Mouse (Mus musculus): ENCODE results near the gene Atp6v0d1. TPM values are rescaled to one million over a fixed set of nuclear protein-coding genes. Genes with fewer than 3 reads are reported as not detected.

Gene Atp6v0d1
- total and polyA plus RNA-seq, 3 experiments, result 37.0 to 178 (median 118) TPM

- peaks cover 70% of the 10 kb centered on the region for H3K27me3 ChIP-seq (ENCODE audit: insufficient read depth, low read length)
- no peak for TF ChIP-seq GATA2 (IDR thresholded peaks at IDR 0.05; ENCODE audit: borderline replicate concordance, low read depth, low read length)
- no peak overlapping the region for H3K4me3 ChIP-seq (ENCODE audit: low read depth, low read length)
- no peak for DNase-seq (ENCODE audit: low spot score)
- no peaks in the 10 kb centered on the region for H3K36me3 ChIP-seq (replicated peaks)
- H3K4me1 ChIP-seq (ENCODE audit: insufficient read depth, low read depth, low read length), result no peaks in the 10 kb centered on the region
- no peaks in the 10 kb centered on the region for H3K9me3 ChIP-seq (replicated peaks)
- no peak for ATAC-seq (ENCODE audit: extremely low read depth, insufficient number of reproducible peaks, low FRiP score, poor library complexity, severe bottlenecking)
These were observed 90.1 kb downstream of the Atp6v0d1 start for GRCm38 (mm10) chr8:105475742-105476141.

- no peak for TF ChIP-seq GATA2 (IDR thresholded peaks at IDR 0.05; ENCODE audit: borderline replicate concordance, low read depth, low read length)
- no peak for TF ChIP-seq POLR2AphosphoS5 (IDR thresholded peaks at IDR 0.05; ENCODE audit: insufficient replicate concordance, low read depth, low read length)
- no peak for TF ChIP-seq CTCF (IDR thresholded peaks at IDR 0.05; ENCODE audit: low read depth, low read length)
- no peak for TF ChIP-seq TAL1 (conservative IDR thresholded peaks at IDR 0.05; ENCODE audit: low read depth, low read length)
- no peak for TF ChIP-seq GATA1 (IDR thresholded peaks at IDR 0.05; ENCODE audit: borderline replicate concordance, low read length)
- H3K9me3 ChIP-seq (replicated peaks), result no peaks in the 10 kb centered on the region
- DNase-seq (ENCODE audit: low spot score) (no peak), ATAC-seq (ENCODE audit: extremely low read depth, insufficient number of reproducible peaks, low FRiP score, poor library complexity, severe bottlenecking) (no peak)
- H3K4me1 ChIP-seq (ENCODE audit: insufficient read depth, low read depth, low read length), result no peaks in the 10 kb centered on the region
- peaks cover 70% of the 10 kb centered on the region for H3K27me3 ChIP-seq (ENCODE audit: insufficient read depth, low read length)
- H3K36me3 ChIP-seq (replicated peaks), result no peaks in the 10 kb centered on the region
- H3K4me3 ChIP-seq (ENCODE audit: low read depth, low read length), result no peak overlapping the region
These were observed 90.6 kb downstream of the Atp6v0d1 start for GRCm38 (mm10) chr8:105475254-105475653.

GRCm38 (mm10) chr8:105474680-105475079 is 91.2 kb downstream of the Atp6v0d1 start:
- Histone ChIP-seq H3K4me3 (ENCODE audit: low read depth, low read length) (no peak overlapping the region), H3K36me3 (replicated peaks) (no peaks in the 10 kb centered on the region), H3K27me3 (ENCODE audit: insufficient read depth, low read length) (peaks cover 68% of the 10 kb centered on the region), H3K9me3 (replicated peaks) (no peaks in the 10 kb centered on the region), H3K4me1 (ENCODE audit: insufficient read depth, low read depth, low read length) (no peaks in the 10 kb centered on the region)
- TF ChIP-seq CTCF (IDR thresholded peaks at IDR 0.05; ENCODE audit: low read depth, low read length) (no peak), GATA1 (IDR thresholded peaks at IDR 0.05; ENCODE audit: borderline replicate concordance, low read length) (no peak), TAL1 (conservative IDR thresholded peaks at IDR 0.05; ENCODE audit: low read depth, low read length) (no peak), GATA2 (IDR thresholded peaks at IDR 0.05; ENCODE audit: borderline replicate concordance, low read depth, low read length) (no peak), POLR2AphosphoS5 (IDR thresholded peaks at IDR 0.05; ENCODE audit: insufficient replicate concordance, low read depth, low read length) (no peak)
- DNase-seq (ENCODE audit: low spot score) (no peak), ATAC-seq (ENCODE audit: extremely low read depth, insufficient number of reproducible peaks, low FRiP score, poor library complexity, severe bottlenecking) (no peak)

Other genes with a start within 250 kb of the Atp6v0d1 start
- gene Lrrc29, start 239.8 kb downstream of the Atp6v0d1 start, total RNA-seq (2014; fragmentation: Nextera tagmentation), result 12.3 and 15.5 TPM in 2 replicates
- gene Lrrc29, start 239.8 kb downstream of the Atp6v0d1 start, total RNA-seq (2017), result 4.6 and 4.8 TPM in 2 replicates
- gene Lrrc29, start 239.8 kb downstream of the Atp6v0d1 start, polyA plus RNA-seq (2012), result 1.3 and 1.6 TPM in 2 replicates
- 26.7 and 35.5 TPM in 2 replicates for gene Tmem208, start 239.7 kb downstream of the Atp6v0d1 start, total RNA-seq (2014; fragmentation: Nextera tagmentation)
- gene Tmem208, start 239.7 kb downstream of the Atp6v0d1 start, total RNA-seq (2017), result 37.8 and 54.5 TPM in 2 replicates
- 19.5 and 25.2 TPM in 2 replicates for gene Tmem208, start 239.7 kb downstream of the Atp6v0d1 start, polyA plus RNA-seq (2012)
- gene Fhod1, start 218.1 kb downstream of the Atp6v0d1 start, total RNA-seq (2014; fragmentation: Nextera tagmentation), result 2.3 and 4.7 TPM in 2 replicates
- gene Fhod1, start 218.1 kb downstream of the Atp6v0d1 start, total RNA-seq (2017), result 1.7 and 3.3 TPM in 2 replicates
- 6.0 and 6.1 TPM in 2 replicates for gene Fhod1, start 218.1 kb downstream of the Atp6v0d1 start, polyA plus RNA-seq (2012)
- gene Slc9a5, start 217.2 kb downstream of the Atp6v0d1 start, total RNA-seq (2014; fragmentation: Nextera tagmentation), result 0.68 and 1.2 TPM in 2 replicates
- 0.46 and 0.49 TPM in 2 replicates for gene Slc9a5, start 217.2 kb downstream of the Atp6v0d1 start, total RNA-seq (2017)
- 0.87 and 0.99 TPM in 2 replicates for gene Slc9a5, start 217.2 kb downstream of the Atp6v0d1 start, polyA plus RNA-seq (2012)
- not detected in 2 replicates for gene Plekhg4, start 192.8 kb downstream of the Atp6v0d1 start, total RNA-seq (2014; fragmentation: Nextera tagmentation)
- gene Plekhg4, start 192.8 kb downstream of the Atp6v0d1 start, total RNA-seq (2017), result 0.11 TPM in 1 of 2 replicates, not detected in the other
- gene Plekhg4, start 192.8 kb downstream of the Atp6v0d1 start, polyA plus RNA-seq (2012), result 0.01 TPM in 1 of 2 replicates, not detected in the other
- not detected in 2 replicates for gene Kctd19, start 152.5 kb downstream of the Atp6v0d1 start, total RNA-seq (2014; fragmentation: Nextera tagmentation)
- not detected in 2 replicates for gene Kctd19, start 152.5 kb downstream of the Atp6v0d1 start, total RNA-seq (2017)
- gene Kctd19, start 152.5 kb downstream of the Atp6v0d1 start, polyA plus RNA-seq (2012), result not detected in 2 replicates
- not detected in 2 replicates for gene Lrrc36, start 152.5 kb downstream of the Atp6v0d1 start, total RNA-seq (2014; fragmentation: Nextera tagmentation)
- gene Lrrc36, start 152.5 kb downstream of the Atp6v0d1 start, total RNA-seq (2017), result not detected in 2 replicates
- gene Lrrc36, start 152.5 kb downstream of the Atp6v0d1 start, polyA plus RNA-seq (2012), result not detected in 2 replicates
- not detected in 2 replicates for gene Tppp3, start 94.5 kb downstream of the Atp6v0d1 start, total RNA-seq (2014; fragmentation: Nextera tagmentation)
- gene Tppp3, start 94.5 kb downstream of the Atp6v0d1 start, total RNA-seq (2017), result not detected in 2 replicates
- gene Tppp3, start 94.5 kb downstream of the Atp6v0d1 start, polyA plus RNA-seq (2012), result not detected in 2 replicates
- gene Zdhhc1, start 69.1 kb downstream of the Atp6v0d1 start, total RNA-seq (2014; fragmentation: Nextera tagmentation), result not detected in 2 replicates
- 0.16 and 0.29 TPM in 2 replicates for gene Zdhhc1, start 69.1 kb downstream of the Atp6v0d1 start, total RNA-seq (2017)
- 0.02 and 0.03 TPM in 2 replicates for gene Zdhhc1, start 69.1 kb downstream of the Atp6v0d1 start, polyA plus RNA-seq (2012)
- gene Hsd11b2, start 47.3 kb downstream of the Atp6v0d1 start, total RNA-seq (2014; fragmentation: Nextera tagmentation), result not detected in 2 replicates
- gene Hsd11b2, start 47.3 kb downstream of the Atp6v0d1 start, total RNA-seq (2017), result not detected in 2 replicates
- not detected in 2 replicates for gene Hsd11b2, start 47.3 kb downstream of the Atp6v0d1 start, polyA plus RNA-seq (2012)
- gene Ripor1, start 39.2 kb upstream of the Atp6v0d1 start, total RNA-seq (2014; fragmentation: Nextera tagmentation), result 179 and 221 TPM in 2 replicates
- 8.0 and 11.0 TPM in 2 replicates for gene Ripor1, start 39.2 kb upstream of the Atp6v0d1 start, total RNA-seq (2017)
- gene Ripor1, start 39.2 kb upstream of the Atp6v0d1 start, polyA plus RNA-seq (2012), result 141 and 150 TPM in 2 replicates
- 97.8 and 133 TPM in 2 replicates for gene Ctcf, start 70.5 kb upstream of the Atp6v0d1 start, total RNA-seq (2014; fragmentation: Nextera tagmentation)
- 62.3 and 78.9 TPM in 2 replicates for gene Ctcf, start 70.5 kb upstream of the Atp6v0d1 start, total RNA-seq (2017)
- 155 and 190 TPM in 2 replicates for gene Ctcf, start 70.5 kb upstream of the Atp6v0d1 start, polyA plus RNA-seq (2012)
- not detected in 2 replicates for gene Agrp, start 71.3 kb upstream of the Atp6v0d1 start, total RNA-seq (2014; fragmentation: Nextera tagmentation)
- gene Agrp, start 71.3 kb upstream of the Atp6v0d1 start, total RNA-seq (2017), result not detected in 2 replicates
- gene Agrp, start 71.3 kb upstream of the Atp6v0d1 start, polyA plus RNA-seq (2012), result 0.10 TPM in 1 of 2 replicates, not detected in the other
- gene Carmil2, start 120.2 kb upstream of the Atp6v0d1 start, total RNA-seq (2014; fragmentation: Nextera tagmentation), result 2.4 TPM in 1 of 2 replicates, not detected in the other
- 0.22 and 0.35 TPM in 2 replicates for gene Carmil2, start 120.2 kb upstream of the Atp6v0d1 start, total RNA-seq (2017)
- 0.59 and 0.89 TPM in 2 replicates for gene Carmil2, start 120.2 kb upstream of the Atp6v0d1 start, polyA plus RNA-seq (2012)
- 44.1 and 51.9 TPM in 2 replicates for gene Acd, start 135.1 kb upstream of the Atp6v0d1 start, total RNA-seq (2014; fragmentation: Nextera tagmentation)
- gene Acd, start 135.1 kb upstream of the Atp6v0d1 start, total RNA-seq (2017), result 25.8 and 28.7 TPM in 2 replicates
- 47.8 and 65.6 TPM in 2 replicates for gene Acd, start 135.1 kb upstream of the Atp6v0d1 start, polyA plus RNA-seq (2012)
- gene Pard6a, start 135.1 kb upstream of the Atp6v0d1 start, total RNA-seq (2014; fragmentation: Nextera tagmentation), result 3.6 and 6.2 TPM in 2 replicates
- gene Pard6a, start 135.1 kb upstream of the Atp6v0d1 start, total RNA-seq (2017), result 18.5 and 19.6 TPM in 2 replicates
- gene Pard6a, start 135.1 kb upstream of the Atp6v0d1 start, polyA plus RNA-seq (2012), result 6.2 and 6.6 TPM in 2 replicates
- gene 4933405L10Rik, start 141.6 kb upstream of the Atp6v0d1 start, total RNA-seq (2014; fragmentation: Nextera tagmentation), result not detected in 2 replicates
- not detected in 2 replicates for gene 4933405L10Rik, start 141.6 kb upstream of the Atp6v0d1 start, total RNA-seq (2017)
- gene 4933405L10Rik, start 141.6 kb upstream of the Atp6v0d1 start, polyA plus RNA-seq (2012), result 0.05 and 0.13 TPM in 2 replicates
- 9.5 and 16.8 TPM in 2 replicates for gene Enkd1, start 142.2 kb upstream of the Atp6v0d1 start, total RNA-seq (2014; fragmentation: Nextera tagmentation)
- 10.5 and 13.6 TPM in 2 replicates for gene Enkd1, start 142.2 kb upstream of the Atp6v0d1 start, total RNA-seq (2017)
- 52.5 and 62.1 TPM in 2 replicates for gene Enkd1, start 142.2 kb upstream of the Atp6v0d1 start, polyA plus RNA-seq (2012)
- 0.92 and 4.4 TPM in 2 replicates for gene Gfod2, start 192.6 kb upstream of the Atp6v0d1 start, total RNA-seq (2014; fragmentation: Nextera tagmentation)
- gene Gfod2, start 192.6 kb upstream of the Atp6v0d1 start, total RNA-seq (2017), result 1.8 and 4.9 TPM in 2 replicates
- gene Gfod2, start 192.6 kb upstream of the Atp6v0d1 start, polyA plus RNA-seq (2012), result 2.6 and 3.0 TPM in 2 replicates

All from G1E (cell line).